Mouse (Mus musculus) stomach, embryonic 16.5 days (tissue): ENCODE results near the gene Kansl2. TPM values are rescaled to one million over a fixed set of nuclear protein-coding genes. Genes with fewer than 3 reads are reported as not detected.
A peak's percentile ranks its signal among the peaks of the same experiment; 100 is the strongest.

Source experiments
- ATAC-seq: fragments of 200-750 bp; cut with Nextera tagmentation; 2 replicates; pipeline ENCODE4 v1.8.0; 2017; ENCODE audit warnings: moderate number of reproducible peaks, moderate TSS enrichment; ENCODE audit not compliant: insufficient read depth, low FRiP score
- H3K27ac ChIP-seq: fragments of 300-500 bp; sonication (generic); 2 replicates; pipeline ENCODE4 v1.5.1; 2014; ENCODE audit warnings: low read length
- H3K27me3 ChIP-seq: fragments of 300-500 bp; sonication (generic); 2 replicates; pipeline ENCODE4 v1.6.1; 2014; ENCODE audit warnings: low read length, control low read depth, mixed read lengths; ENCODE audit not compliant: control insufficient read depth, insufficient read depth
- H3K36me3 ChIP-seq: fragments of 300-500 bp; sonication (generic); 2 replicates; pipeline ENCODE4 v1.6.1; 2014; ENCODE audit warnings: low read length; ENCODE audit not compliant: control insufficient read depth, insufficient read depth
- H3K4me1 ChIP-seq: fragments of 300-500 bp; sonication (generic); 2 replicates; pipeline ENCODE4 v1.6.1; 2014; ENCODE audit warnings: low read length, control low read depth, mixed read lengths; ENCODE audit not compliant: control insufficient read depth, insufficient read depth
- H3K4me2 ChIP-seq: fragments of 300-500 bp; sonication (generic); 2 replicates; pipeline ENCODE4 v1.6.1; 2014; ENCODE audit warnings: low read depth, low read length, mixed read lengths
- H3K4me3 ChIP-seq: fragments of 300-500 bp; sonication (generic); replicated peaks from 2 replicates; pipeline ENCODE4 v1.5.1; 2014; ENCODE audit warnings: mild to moderate bottlenecking, low read length
- H3K9ac ChIP-seq: fragments of 300-500 bp; sonication (generic); 2 replicates; pipeline ENCODE4 v1.6.1; 2014; ENCODE audit warnings: low read length
- H3K9me3 ChIP-seq: fragments of 300-500 bp; sonication (generic); replicated peaks from 2 replicates; pipeline ENCODE4 v1.6.1; 2016; ENCODE audit warnings: low read length, control low read depth; ENCODE audit not compliant: control insufficient read depth
- WGBS: fragments of 180-500 bp; shearing (Covaris S2); extraction: QIAGEN DNeasy Blood & Tissue Kit; methylation state at CpG from one replicate; pipeline ENCODE4 v1.1.7; 2014; 5-methylcytosine and 5-hydroxymethylcytosine counted together
- polyA plus RNA-seq: library from polyadenylated mRNA; unstranded; fragments of >200 nt; fragmentation: Nextera tagmentation; extraction: Ambion mirVana; gene quantifications from 2 replicates; pipeline ENCODE4 v1.2.1, GENCODE M21; 2015

Kansl2 gene
- polyA plus RNA-seq, 1 experiment from 2014 or later, result 66.9 TPM

DNA sequence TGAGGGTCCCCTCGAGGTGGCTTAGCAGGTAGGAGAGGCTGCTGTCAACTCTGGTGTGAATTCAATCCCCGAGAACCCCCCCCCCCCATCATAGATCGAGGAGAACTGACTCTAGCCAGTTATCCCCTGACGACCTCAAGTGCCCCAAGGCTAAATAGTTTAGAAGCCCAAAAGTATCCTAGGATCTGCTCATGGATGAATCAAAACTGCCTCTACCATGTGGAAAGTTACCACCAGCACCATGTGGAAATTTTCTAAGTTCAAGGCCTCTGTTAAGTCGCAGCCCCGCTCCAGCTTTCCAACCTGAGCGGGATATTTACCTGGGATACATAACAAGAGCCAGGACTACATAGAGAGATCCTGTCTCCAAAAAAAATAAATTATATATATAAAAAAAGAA is 35.2 kb upstream of the Kansl2 start:
- Histone ChIP-seq H3K27ac (0 out of 2 replicates have a peak overlapping the region, but pooled peaks have one; percentile 94), H3K36me3 (no peaks in the 10 kb centered on the region; the same call in 1 of the 2 replicates), H3K4me3 (peak overlapping the region; percentile 93; the same call in 1 of the 2 replicates), H3K4me2 (peak overlapping the region; percentile 67), H3K4me1 (peaks cover 22% of the 10 kb centered on the region), H3K9ac (peak overlapping the region; percentile 92), H3K27me3 (no peaks in the 10 kb centered on the region), H3K9me3 (no peaks in the 10 kb centered on the region)
- WGBS, result 56% methylated on average over 7 of the region's 7 CpGs
- no peak for ATAC-seq

DNA sequence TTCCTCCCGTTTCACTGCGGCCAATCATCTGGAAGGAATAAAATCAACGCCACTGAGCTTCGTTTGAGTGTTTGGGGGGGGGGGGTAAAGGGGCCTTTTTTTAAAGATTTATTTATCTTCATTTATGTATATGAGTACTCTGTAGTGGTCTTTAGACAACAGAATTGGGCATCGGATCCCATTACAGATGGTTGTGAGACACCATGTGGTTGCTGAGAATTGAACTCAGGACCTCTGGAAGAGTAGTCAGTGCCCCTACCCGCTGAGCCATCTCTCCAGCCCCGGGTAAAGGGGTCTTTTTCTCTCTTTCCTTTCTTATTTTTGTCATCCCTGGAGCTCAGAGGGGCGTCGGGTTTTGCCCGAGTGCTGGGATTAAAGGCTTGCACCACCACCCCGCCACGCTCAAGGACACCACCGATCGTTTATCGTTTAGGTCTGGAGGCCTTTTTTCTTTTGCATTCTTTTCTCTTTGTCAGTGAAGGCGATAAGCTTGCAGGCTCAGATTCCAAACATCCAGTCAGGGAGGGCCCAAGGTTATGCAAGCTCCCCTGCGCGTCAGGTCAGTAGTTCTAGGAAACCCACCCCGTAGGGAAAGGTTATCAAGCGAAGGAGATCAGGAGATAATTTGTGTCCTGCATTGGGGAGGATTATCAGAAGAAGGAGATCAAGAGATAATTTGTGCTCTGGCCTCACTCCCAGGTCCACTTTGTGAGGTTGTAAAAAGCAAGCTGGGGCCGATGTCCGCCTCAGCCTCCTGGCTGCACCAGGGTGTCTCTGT is 34.4 kb upstream of the Kansl2 start:
- Histone ChIP-seq H3K9me3 (no peaks in the 10 kb centered on the region), H3K4me3 (peak overlapping the region; percentile 93), H3K4me1 (peaks cover 22% of the 10 kb centered on the region), H3K27ac (peak overlapping the region; percentile 94), H3K9ac (peak overlapping the region; percentile 92), H3K36me3 (peaks cover 3% of the 10 kb centered on the region; the same call in 1 of the 2 replicates), H3K27me3 (no peaks in the 10 kb centered on the region), H3K4me2 (peak overlapping the region; percentile 67)
- WGBS, result 6% methylated on average over 22 of the region's 22 CpGs
- no peak for ATAC-seq

DNA sequence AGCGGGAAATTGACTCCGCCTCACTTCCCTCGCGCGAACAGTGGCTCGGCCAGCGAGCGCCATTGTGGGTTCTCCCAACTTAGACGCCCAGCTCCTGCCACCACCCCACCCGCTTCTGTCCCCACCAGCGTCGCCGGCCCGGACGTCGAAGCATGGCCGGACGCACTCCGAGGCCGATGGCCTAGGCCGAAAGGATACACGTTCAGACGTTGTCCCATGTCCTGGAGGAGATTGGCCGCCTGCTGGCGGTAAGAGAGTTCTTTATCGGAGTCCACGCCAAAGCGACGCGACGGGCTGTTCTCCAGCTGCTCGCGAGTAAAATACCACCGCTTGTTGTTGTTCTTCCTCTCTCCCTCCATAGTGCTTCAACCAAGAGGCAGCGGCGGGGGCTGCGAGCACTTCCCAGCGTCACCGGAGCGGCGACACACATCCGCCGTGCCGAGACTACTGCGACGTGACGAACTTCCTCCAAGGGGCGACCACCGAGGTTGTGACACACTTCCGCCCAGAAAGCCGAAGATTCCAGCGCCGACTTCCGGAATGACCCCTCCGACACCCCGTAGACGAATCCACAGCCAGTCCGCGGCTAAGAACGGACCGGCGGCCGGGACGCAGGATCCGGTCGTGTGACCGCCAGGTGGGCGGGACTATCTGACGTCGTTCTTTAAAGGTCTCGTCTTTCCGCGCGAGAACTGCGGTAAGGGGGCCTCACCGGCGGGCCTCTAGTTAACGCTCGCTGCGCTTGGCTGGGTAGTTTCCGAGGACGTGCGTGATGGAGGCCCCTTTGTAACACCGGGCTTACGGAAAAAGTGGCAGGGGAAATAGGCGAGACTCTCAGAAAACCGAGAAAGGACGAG is 33.4 kb upstream of the Kansl2 start:
- Histone ChIP-seq H3K4me1 (peaks cover 22% of the 10 kb centered on the region), H3K4me3 (peak overlapping the region; percentile 93), H3K27ac (peak overlapping the region; percentile 97), H3K9me3 (no peaks in the 10 kb centered on the region), H3K27me3 (no peaks in the 10 kb centered on the region), H3K4me2 (peak overlapping the region; percentile 97), H3K9ac (peak overlapping the region; percentile 94), H3K36me3 (peaks cover 6% of the 10 kb centered on the region; the same call in 1 of the 2 replicates)
- under 1% methylated on average over 88 of the region's 88 CpGs for WGBS
- ATAC-seq, result peak; percentile 97

DNA sequence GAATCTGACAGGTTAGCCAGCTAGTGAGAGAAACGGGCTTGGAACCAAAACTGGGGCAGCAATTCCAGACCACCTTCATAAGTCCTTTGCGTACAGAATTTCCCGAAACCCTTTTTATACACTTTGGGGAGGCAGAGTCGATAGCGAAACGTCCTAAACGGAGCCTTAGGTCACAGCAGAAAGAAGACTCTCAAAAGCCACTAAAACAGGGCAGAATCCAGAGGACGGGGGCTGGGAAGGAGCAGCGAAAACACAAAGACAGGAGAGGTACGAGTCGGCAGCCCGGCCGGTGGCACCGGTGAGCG is 32.9 kb upstream of the Kansl2 start:
- H3K4me3 ChIP-seq, result peak overlapping the region; percentile 93
- no peaks in the 10 kb centered on the region for H3K9me3 ChIP-seq
- under 1% methylated on average over 15 of the region's 15 CpGs for WGBS
- peak overlapping the region; percentile 94 for H3K9ac ChIP-seq
- peaks cover 6% of the 10 kb centered on the region; the same call in 1 of the 2 replicates for H3K36me3 ChIP-seq
- no peak for ATAC-seq
- H3K4me2 ChIP-seq, result peak overlapping the region; percentile 97
- peaks cover 22% of the 10 kb centered on the region for H3K4me1 ChIP-seq
- peak overlapping the region; percentile 97 for H3K27ac ChIP-seq
- no peaks in the 10 kb centered on the region for H3K27me3 ChIP-seq

DNA sequence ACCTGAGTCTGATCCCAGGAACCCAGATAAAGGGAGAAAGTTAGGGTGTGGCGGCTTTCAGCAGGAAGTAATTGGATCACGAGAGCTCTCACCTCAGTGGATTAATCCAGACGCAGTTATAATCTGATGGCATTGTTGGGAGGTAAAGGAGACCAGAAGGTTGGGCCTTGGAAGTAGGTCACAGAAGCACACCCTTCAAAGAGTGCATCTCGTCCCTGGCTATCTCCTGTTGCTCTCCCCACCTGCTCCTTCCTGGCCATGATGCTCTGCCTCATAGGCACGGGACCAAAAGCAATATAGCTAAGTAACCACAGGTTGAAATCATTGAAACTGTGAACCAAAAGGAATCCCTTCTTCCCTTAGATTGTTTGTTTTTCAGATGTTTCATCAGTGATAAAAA is 23.1 kb upstream of the Kansl2 start:
- H3K9me3 ChIP-seq, result no peaks in the 10 kb centered on the region
- H3K27me3 ChIP-seq, result no peaks in the 10 kb centered on the region
- H3K36me3 ChIP-seq, result peaks cover 14% of the 10 kb centered on the region; the same call in 1 of the 2 replicates
- H3K27ac ChIP-seq, result no peak overlapping the region
- H3K4me3 ChIP-seq, result no peak overlapping the region
- no peak overlapping the region for H3K9ac ChIP-seq
- 90% methylated on average over 5 of the region's 5 CpGs for WGBS
- ATAC-seq, result no peak
- H3K4me1 ChIP-seq, result no peaks in the 10 kb centered on the region
- no peak overlapping the region for H3K4me2 ChIP-seq

DNA sequence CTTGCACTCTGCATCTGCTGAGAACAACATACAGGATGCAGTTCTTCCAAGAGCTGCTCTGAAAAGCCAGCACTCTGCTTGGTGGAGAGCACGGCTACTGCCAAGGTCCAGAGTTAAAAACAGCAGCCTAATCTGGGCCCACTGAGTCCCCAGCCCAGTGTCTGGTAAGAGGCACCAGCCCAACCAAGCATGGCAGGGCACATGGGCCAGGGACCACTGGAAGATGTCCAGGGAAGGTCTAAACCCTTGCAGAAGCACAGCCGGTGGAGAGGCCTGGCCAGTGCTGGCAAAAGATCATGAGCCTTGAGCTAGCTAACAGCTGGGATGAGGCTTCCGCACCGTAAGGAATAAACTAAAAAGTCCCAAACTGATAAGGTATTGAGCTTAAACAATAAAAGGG is 21.8 kb upstream of the Kansl2 start:
- Histone ChIP-seq H3K4me3 (no peak overlapping the region), H3K36me3 (peaks cover 20% of the 10 kb centered on the region; the same call in 1 of the 2 replicates), H3K27ac (no peak overlapping the region), H3K4me2 (no peak overlapping the region), H3K27me3 (no peaks in the 10 kb centered on the region), H3K9me3 (no peaks in the 10 kb centered on the region), H3K4me1 (no peaks in the 10 kb centered on the region), H3K9ac (no peak overlapping the region)
- 96% methylated on average over 4 of the region's 4 CpGs for WGBS
- no peak for ATAC-seq

DNA sequence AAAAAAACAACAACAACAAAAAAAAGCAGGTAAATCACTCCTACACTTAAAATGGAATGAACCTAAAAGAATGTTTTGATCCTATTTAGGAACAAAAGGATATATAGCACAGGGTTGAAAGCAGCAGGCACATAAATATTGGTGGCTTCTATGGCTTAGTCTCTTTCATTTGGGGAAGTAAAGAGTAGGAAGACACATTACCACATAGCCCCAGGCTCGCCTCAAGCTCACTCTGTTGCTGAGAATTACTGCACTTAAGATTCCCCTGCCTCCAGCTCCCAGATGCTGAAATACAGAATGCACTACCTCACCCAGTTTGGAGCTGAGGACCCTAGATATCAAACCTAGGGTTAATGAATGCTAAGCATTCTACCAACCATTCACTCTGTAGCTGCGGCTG is 18.7 kb upstream of the Kansl2 start:
- H3K9me3 ChIP-seq, result no peaks in the 10 kb centered on the region
- no peak for ATAC-seq
- H3K27me3 ChIP-seq, result no peaks in the 10 kb centered on the region
- no peak overlapping the region for H3K4me2 ChIP-seq
- no peak overlapping the region for H3K27ac ChIP-seq
- 90% methylated on average over 2 of the region's 2 CpGs for WGBS
- H3K36me3 ChIP-seq, result peaks cover 17% of the 10 kb centered on the region; the same call in 1 of the 2 replicates
- no peaks in the 10 kb centered on the region for H3K4me1 ChIP-seq
- no peak overlapping the region for H3K9ac ChIP-seq
- H3K4me3 ChIP-seq, result no peak overlapping the region

DNA sequence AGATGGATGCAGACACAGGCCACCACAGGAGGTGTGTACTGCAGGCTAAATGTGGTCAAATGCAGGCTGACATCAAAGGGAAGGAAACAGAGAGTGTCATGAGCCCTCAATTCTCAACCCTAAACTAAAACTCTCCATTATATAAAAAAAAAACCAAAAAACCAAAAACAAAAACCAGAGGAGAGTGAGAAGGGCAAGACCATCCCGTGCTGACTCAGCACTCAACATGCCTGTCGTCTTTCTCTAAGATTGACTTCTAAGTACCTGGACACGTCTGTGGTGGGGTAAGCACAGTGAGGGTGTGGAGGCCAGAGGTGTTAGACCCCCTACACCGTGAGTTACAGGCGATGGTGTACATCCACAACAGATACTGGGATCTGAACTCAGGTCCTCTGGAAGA is 12.8 kb upstream of the Kansl2 start:
- H3K4me2 ChIP-seq, result no peak overlapping the region
- no peak overlapping the region for H3K4me3 ChIP-seq
- no peak for ATAC-seq
- H3K27ac ChIP-seq, result no peak overlapping the region
- H3K9me3 ChIP-seq, result no peaks in the 10 kb centered on the region
- no peak overlapping the region for H3K9ac ChIP-seq
- WGBS, result 92% methylated on average over 5 of the region's 5 CpGs
- no peaks in the 10 kb centered on the region for H3K27me3 ChIP-seq
- H3K4me1 ChIP-seq, result no peaks in the 10 kb centered on the region
- peaks cover 23% of the 10 kb centered on the region for H3K36me3 ChIP-seq

DNA sequence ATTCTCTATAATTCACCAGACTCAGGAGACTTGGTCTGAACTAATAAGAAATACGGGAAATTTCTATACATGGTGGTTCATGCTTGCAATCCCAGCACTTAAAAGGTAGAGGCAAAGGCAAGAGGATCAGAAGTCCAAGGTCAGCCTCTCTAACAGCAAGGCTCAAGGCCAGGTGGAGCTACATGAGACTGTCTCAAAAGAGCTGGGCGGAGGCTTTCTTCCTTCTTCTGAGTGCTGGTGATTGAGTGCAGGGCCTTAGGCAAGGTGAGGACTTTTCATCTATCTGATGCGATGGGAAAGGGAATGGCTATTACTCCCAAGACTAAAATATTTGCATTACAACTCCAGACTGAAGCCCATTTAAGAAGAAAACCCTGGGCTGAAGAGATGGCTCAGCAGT is 11.1 kb upstream of the Kansl2 start:
- ATAC-seq, result no peak
- H3K9me3 ChIP-seq, result no peaks in the 10 kb centered on the region
- peaks cover 18% of the 10 kb centered on the region for H3K36me3 ChIP-seq
- no peak overlapping the region for H3K4me2 ChIP-seq
- H3K27me3 ChIP-seq, result no peaks in the 10 kb centered on the region
- H3K27ac ChIP-seq, result no peak overlapping the region
- H3K4me1 ChIP-seq, result no peaks in the 10 kb centered on the region
- H3K9ac ChIP-seq, result no peak overlapping the region
- 90% methylated on average over 3 of the region's 3 CpGs for WGBS
- no peak overlapping the region for H3K4me3 ChIP-seq
